Mouse (Mus musculus): ENCODE measurements around the gene Nadk2.
A peak's percentile ranks its signal among the peaks of the same experiment; 100 is the strongest.

The Nadk2 gene

DNA sequence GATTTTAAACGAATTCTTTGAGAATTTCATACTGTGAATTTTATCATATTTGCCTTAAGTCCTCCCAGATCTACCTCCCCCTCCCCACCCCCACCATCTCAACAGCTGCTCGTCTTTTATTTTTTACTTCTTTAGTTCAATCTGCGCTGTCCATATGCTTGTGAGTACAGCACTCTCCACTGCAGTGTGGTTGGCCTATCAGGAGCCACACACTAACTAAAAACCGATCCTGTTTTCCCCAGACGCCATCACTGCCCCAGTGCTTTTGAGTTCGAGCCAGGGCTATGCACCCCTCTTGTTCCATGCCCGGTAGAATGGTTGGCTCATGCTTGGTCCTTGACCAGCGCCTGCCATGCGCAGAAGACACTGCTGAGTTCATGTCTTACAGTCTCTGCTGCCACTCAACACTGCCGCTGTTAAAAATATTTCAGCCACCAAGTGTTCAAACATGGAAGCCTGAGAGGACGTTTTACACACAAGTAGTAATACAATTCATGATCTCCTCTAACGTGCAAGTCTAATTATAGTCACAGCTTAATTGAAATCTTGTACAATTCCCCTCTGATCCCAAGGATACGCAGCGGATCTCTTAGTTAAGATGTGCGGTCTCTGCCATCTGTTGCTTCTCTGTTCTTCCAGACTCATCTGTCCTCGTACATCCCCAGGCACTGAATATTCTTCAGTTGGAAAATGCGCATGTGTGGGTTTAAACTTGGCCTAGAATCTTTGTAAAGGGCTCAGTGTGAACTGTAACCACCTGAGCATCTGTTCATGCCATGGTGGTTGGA, 17.0 kb downstream of the Nadk2 start:
- DNase-seq (ENCODE audit: low read depth, low spot score), result no peak

DNA sequence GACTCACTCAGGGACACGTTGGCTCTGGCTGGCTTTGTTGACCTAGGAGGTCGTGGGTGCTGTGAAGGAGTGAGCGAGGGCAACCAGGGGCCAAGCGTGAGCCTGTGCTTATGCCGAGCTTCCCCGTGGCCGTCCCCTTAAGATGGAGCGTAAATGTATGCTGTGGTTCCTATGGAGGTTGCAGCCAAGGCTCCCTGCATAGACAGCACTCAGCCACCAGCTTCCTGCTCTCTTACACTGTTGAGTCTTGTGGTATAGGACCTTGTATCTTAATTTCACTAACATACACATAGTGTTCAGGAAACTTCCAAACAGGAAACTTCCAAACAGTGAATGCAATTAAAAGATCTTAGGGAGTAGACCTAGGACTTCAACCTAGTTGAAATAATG, 17.6 kb downstream of the Nadk2 start:
- DNase-seq (ENCODE audit: low read depth, low spot score), result no peak

DNA sequence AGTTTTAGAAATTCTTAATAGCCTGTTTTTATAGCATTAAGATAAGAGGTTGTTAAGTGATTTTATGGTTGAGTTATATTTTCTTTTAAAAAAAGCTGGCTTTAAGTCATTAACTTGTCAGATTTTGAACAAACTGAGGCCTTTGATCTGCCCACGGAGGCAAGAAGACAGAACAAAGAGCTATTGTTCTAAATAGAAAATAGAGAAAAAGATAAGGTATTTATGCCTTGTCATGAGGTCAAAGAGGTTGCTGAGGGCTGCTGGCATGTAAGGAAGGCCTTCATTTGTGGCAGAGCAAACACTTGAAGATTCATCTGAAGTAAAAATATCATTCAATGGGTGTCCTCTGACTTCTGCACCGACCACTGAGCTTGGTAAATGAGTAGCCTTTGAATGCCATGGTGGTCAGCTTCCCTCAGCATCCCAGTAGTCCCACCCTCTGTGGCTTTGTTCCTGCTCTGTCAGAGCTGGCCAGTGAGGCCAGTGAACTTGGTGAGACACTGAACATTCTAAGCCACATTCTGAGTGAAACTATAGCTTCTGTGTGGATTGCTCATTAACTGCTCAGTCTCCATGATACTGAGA, 18.2 kb downstream of the Nadk2 start:
- no peak for DNase-seq (ENCODE audit: low read depth, low spot score)

GRCm38 (mm10) chr15:9090662-9091061, 19.6 kb downstream of the Nadk2 start:
- DNase-seq (ENCODE audit: low read depth, low spot score), result no peak

DNA sequence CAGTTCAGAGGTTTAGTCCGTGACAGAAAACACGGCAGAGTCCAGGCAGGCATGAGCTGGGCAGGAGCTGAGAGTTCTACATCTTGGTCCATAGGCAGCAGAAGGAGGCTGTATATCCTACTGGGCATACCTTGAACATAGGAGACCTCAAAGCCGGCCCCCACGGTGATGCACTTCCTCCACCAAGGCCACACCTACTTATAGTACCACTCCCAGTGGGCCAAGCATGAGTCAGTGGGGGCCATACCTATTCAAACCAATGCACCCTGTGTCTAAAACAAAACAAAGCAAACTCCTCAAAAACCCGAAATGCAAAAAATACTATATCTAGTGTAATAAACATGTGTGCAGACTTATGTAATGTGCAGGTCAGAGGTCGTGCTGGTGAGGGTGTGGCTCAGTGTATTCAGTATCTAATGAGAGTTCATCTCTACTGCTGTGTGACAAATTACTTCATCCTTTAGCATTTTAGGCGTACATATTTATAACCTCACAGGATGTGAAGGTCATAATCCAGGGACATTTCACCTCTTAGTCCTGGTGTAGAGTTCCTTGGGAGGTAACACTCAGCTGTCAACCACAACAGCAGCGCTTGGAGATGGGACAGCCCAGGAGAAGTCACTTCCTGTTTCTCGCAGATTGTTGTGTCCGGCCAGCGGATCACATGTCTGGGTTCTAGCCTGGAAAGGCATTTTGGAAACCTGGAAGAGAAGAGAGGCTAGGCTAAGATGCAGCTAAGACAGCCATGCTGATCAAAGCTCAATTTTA, 22.7 kb downstream of the Nadk2 start:
- no peak for DNase-seq (ENCODE audit: low read depth, low spot score)

DNA sequence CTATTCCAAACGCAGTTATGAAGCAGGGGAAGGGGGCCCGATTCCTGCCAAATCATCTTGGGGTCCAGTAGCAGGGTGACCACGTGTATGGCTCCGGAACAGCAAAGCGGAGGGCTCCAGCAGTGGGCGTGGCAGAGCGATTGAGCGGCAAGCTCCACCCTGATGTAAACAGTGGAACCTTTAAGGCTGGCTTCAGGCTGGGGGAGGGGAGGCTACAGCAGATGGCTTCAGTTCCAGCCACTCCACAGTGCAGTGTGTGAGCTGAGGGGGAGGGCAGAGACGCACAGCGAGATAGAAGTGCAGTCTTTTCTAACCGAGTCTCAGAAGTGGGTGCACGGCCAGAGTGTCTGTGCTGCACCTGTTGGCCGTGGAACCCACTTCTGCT, 23.3 kb downstream of the Nadk2 start:
- no peak for DNase-seq (ENCODE audit: low read depth, low spot score)

GRCm38 (mm10) chr15:9096865-9097264, 25.8 kb downstream of the Nadk2 start:
- DNase-seq (ENCODE audit: low read depth, low spot score), result no peak

- no peak for DNase-seq (ENCODE audit: low read depth, low spot score)
These were observed 29.5 kb downstream of the Nadk2 start for GRCm38 (mm10) chr15:9100446-9101077.

DNA sequence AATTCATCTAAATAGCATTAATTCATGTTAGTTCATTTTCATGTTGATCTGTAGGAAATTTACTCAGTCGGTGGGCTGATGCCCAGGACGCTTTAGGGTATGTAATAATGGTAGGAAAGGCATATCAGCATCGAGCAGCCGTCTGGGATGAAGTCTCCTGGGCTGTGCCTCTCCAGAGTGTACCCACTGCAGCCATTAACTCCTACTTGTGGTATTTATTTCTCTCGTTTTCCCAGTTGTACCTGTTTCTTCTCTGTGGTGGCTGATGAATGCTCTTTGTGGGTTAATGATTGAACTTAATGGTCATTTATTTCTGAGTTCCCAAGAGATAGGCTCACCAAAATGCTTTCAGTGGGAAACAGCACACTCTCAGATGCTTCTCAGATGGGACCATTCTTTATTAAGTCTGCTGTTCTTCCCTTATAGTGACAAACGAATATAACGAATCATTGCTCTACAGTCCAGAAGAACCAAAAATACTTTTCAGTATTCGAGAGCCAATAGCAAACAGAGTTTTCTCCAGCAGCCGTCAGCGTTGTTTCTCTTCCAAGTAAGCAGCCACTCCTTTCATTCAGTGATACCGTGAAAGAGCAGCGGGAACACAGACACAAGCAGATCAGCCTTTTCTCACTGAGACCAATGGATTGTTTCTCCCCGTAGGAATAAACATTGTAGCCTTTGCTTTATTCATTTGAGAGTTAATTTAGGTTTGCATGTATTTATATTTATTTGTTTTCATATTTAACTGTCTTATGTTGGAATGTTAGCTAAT, 35.4 kb downstream of the Nadk2 start:
- no peak for DNase-seq (ENCODE audit: low read depth, low spot score)

GRCm38 (mm10) chr15:9110526-9111347, 39.7 kb downstream of the Nadk2 start:
- DNase-seq (ENCODE audit: low read depth, low spot score), result no peak

GRCm38 (mm10) chr15:9111648-9112047, 40.6 kb downstream of the Nadk2 start:
- no peak for DNase-seq (ENCODE audit: low read depth, low spot score)

GRCm38 (mm10) chr15:9113556-9113955, 42.5 kb downstream of the Nadk2 start:
- DNase-seq (ENCODE audit: low read depth, low spot score), result no peak

DNA sequence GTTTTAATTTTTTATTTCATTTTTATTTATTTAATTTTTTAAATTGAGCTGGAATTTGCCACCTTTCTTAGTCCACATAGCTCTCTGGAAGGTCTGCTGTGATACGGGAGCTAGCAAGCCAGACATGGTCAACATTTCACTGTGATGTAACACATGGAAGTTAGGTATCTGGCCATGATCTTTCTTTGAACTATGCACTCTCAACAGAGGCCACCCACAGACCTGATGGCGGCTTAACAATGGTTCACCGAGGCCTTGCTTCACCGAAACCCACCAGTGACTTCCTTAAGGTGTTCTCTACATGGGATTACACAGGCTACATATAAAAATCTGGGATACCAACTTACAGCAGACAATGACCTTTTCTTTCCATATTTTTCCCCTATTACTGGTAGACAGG, 43.1 kb downstream of the Nadk2 start:
- DNase-seq (ENCODE audit: low read depth, low spot score), result no peak

GRCm38 (mm10) chr15:9114599-9114998, 43.5 kb downstream of the Nadk2 start:
- no peak for DNase-seq (ENCODE audit: low read depth, low spot score)

DNA sequence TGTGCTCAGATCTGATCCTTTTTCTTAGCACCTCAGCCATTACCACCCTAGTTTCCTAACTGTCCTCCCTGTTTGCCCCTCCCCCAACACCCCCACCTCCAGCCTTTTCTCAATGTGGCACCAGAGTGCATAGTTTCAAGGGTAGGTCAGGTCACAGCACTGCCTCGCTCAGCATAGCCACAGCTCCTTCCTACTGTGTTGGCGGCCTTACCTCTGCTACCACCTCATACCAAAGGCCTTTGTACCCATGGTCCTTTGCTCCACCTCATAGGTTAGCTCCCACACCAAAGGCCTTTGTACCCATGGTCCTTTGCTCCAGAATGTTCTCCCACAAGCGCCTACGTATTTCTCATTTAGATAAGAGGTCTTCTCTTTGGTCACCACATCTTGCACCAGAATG, 47.8 kb downstream of the Nadk2 start:
- no peak for DNase-seq (ENCODE audit: low read depth, low spot score)

DNA sequence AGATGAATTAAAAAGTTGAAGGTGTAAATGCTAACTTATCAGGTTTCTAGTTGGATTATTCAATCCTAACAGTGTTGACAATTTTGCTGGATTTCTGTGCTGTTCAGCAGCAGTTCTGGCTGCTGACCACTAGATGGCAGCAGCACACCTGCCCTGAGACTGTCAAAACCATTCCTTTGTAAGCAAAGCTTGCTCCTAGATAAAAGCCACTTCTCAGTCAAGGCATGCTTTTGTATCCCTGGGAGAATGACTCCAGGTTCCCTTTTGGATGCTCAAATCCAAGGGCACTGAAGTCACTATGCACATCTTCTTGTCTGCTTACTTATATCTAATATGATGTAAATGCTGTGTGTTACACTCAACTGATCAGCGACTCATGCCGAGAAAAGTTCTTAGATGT, 49.0 kb downstream of the Nadk2 start:
- DNase-seq (ENCODE audit: low read depth, low spot score), result peak; percentile 56

- DNase-seq (ENCODE audit: low read depth, low spot score), result no peak
These were observed 51.9 kb downstream of the Nadk2 start for GRCm38 (mm10) chr15:9122989-9123388.

DNA sequence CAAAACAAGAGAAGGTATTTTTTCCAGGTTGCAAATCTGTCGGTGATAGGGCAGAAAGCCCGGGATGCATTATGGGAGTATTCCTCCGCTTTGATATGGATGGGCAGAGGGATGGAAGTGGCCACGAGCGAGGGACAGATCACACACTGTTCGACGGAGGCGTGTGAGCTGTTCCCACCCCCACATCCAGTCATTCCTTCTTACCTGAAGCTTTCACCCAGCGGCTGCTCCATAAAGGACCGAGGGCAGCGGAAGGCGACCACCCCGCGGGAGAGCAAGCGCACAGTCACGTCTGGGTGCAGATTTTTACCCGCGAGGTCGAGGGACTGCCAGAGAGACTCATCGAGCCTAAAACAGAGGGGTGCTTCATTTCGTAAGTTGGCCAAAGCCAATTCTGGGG, 53.8 kb downstream of the Nadk2 start:
- DNase-seq (ENCODE audit: low read depth, low spot score), result no peak

DNA sequence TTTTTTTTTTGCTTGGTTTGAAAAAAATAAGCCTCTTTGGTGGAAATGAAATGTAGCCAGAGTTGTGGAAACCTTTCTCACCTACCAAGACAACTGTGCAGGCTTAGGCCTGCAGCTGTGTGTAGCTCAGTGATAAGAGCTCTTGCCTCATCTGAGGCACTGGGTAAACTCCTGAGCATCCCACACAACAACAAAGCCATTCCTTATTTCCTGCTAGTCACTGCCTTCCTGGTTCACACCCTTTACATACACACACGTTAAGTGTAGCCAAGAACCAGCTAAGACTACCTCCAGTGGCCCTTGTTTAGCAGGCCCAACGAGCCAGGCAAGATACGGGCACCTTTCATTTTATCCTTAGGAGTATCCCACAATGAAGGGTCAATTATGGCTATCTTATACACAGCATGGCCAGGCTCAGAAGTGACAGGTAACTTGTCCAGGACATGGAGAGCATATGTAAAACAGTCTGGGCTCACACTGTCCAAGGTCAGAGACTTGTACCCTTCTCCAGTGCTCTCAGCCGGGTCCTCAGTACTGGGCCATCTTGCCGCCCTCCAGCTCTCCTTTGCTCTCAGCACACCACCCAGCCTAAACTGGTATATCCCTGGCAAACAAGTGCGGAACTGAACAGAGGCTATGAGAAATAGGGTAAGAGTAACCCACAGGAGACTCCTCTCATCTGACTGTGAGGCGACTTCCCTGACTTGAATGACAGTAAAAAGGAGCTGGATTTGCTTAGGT, 56.2 kb downstream of the Nadk2 start:
- DNase-seq (ENCODE audit: low read depth, low spot score), result no peak
